Mouse (Mus musculus) embryonic facial prominence, embryonic 10.5 days (tissue): ENCODE results near the gene Gm21440. TPM values are rescaled to one million over a fixed set of nuclear protein-coding genes. Genes with fewer than 3 reads are reported as not detected.
"Not testable (repeated sequence)": the region's sequence is repeated elsewhere in the genome, so short reads cannot be mapped to it uniquely, and the experiment has no call there.

Experiments used
- DNase-seq: peaks from one replicate; pipeline ENCODE4 v3.0.0-alpha.2; 2017; ENCODE audit warnings: low spot score
- H3K27ac ChIP-seq: fragments of 300-500 bp; sonication (generic); replicated peaks from 2 replicates; pipeline ENCODE4 v1.5.1; 2016; ENCODE audit warnings: mild to moderate bottlenecking
- H3K27me3 ChIP-seq: fragments of 300-500 bp; sonication (generic); replicated peaks from 2 replicates; pipeline ENCODE4 v1.6.1; 2016; ENCODE audit warnings: low read depth, mild to moderate bottlenecking; ENCODE audit not compliant: poor library complexity, severe bottlenecking
- H3K36me3 ChIP-seq: fragments of 300-500 bp; sonication (generic); replicated peaks from 2 replicates; pipeline ENCODE4 v1.6.1; 2016; ENCODE audit warnings: mild to moderate bottlenecking, moderate library complexity
- H3K4me1 ChIP-seq: fragments of 300-500 bp; sonication (generic); 2 replicates; pipeline ENCODE4 v1.6.1; 2016
- H3K4me3 ChIP-seq: fragments of 300-500 bp; sonication (generic); 2 replicates; pipeline ENCODE4 v1.5.1; 2016; ENCODE audit warnings: mild to moderate bottlenecking, moderate library complexity
- H3K9me3 ChIP-seq: fragments of 300-500 bp; sonication (generic); 2 replicates; pipeline ENCODE4 v1.6.1; 2016; ENCODE audit warnings: mild to moderate bottlenecking
- WGBS: fragments of 180-500 bp; shearing (Covaris S2); methylation state at CpG from one replicate; pipeline ENCODE4 v1.1.7; 2016; 5-methylcytosine and 5-hydroxymethylcytosine counted together
- polyA plus RNA-seq: library from polyadenylated mRNA; unstranded; fragments of >200 nt; fragmentation: Nextera tagmentation; extraction: Ambion mirVana; gene quantifications from 2 replicates; pipeline ENCODE4 v1.2.1, GENCODE M21; 2016

The Gm21440 gene
- not detected in 2 replicates for polyA plus RNA-seq

GRCm38 (mm10) chrY:13252091-13252490 is at the start of gene Gm21440, which contains the start of gene Gm21454:
Gm21440 (plus strand) TSS chrY:13252391.
Gm21454 (plus strand) TSS chrY:13252442.
- not testable (repeated sequence) for H3K9me3 ChIP-seq, H3K36me3 ChIP-seq, H3K4me1 ChIP-seq, H3K27ac ChIP-seq, H3K27me3 ChIP-seq, DNase-seq, H3K4me3 ChIP-seq

GRCm38 (mm10) chrY:13223828-13224227 is 28.4 kb upstream of the Gm21440 start, which contains the start of gene Gm21828:
Gm21828 (minus strand) TSS chrY:13223928.
- not testable (repeated sequence) for DNase-seq, H3K36me3 ChIP-seq, H3K27ac ChIP-seq, H3K9me3 ChIP-seq, H3K4me1 ChIP-seq, H3K4me3 ChIP-seq, H3K27me3 ChIP-seq
- no CpG with 5 or more reads among the region's 3 CpGs for WGBS

Other genes starting within 250 kb of the Gm21440 start
- not detected in 2 replicates for gene Gm20807, start 209.5 kb upstream of the Gm21440 start, polyA plus RNA-seq
- not detected in 2 replicates for gene Gm21891, start 118.9 kb upstream of the Gm21440 start, polyA plus RNA-seq
- gene Gm21425, start 90.4 kb upstream of the Gm21440 start, polyA plus RNA-seq = not detected in 2 replicates
- gene Gm21828, start 28.5 kb upstream of the Gm21440 start, polyA plus RNA-seq = not detected in 2 replicates
- not detected in 2 replicates for gene Gm21454, start 51 bp downstream of the Gm21440 start, polyA plus RNA-seq
- not detected in 2 replicates for gene Gm21725, start 96.7 kb downstream of the Gm21440 start, polyA plus RNA-seq
- not detected in 2 replicates for gene Gm21866, start 213.2 kb downstream of the Gm21440 start, polyA plus RNA-seq
- not detected in 2 replicates for gene Gm20773, start 241.6 kb downstream of the Gm21440 start, polyA plus RNA-seq